Mouse (Mus musculus) C2C12 (cell line): Measurements from ENCODE around the gene Tnip1. TPM values are rescaled to one million over a fixed set of nuclear protein-coding genes. Genes with fewer than 3 reads are reported as not detected.

ENCODE experiments used
- H3K27me3 ChIP-seq: one replicate; pipeline ENCODE4 v1.6.1; 2011; ENCODE audit not compliant: control insufficient read depth, insufficient read depth, insufficient read length
- H3K36me3 ChIP-seq: one replicate; pipeline ENCODE4 v1.6.1; 2011; ENCODE audit not compliant: control insufficient read depth, insufficient read depth
- H3K4me3 ChIP-seq: one replicate; pipeline ENCODE4 v1.5.1; 2011; ENCODE audit warnings: mild to moderate bottlenecking, control low read depth; ENCODE audit not compliant: poor library complexity, insufficient read depth, severe bottlenecking
- H3K79me2 ChIP-seq: one replicate; pipeline ENCODE4 v1.6.1; 2011; ENCODE audit not compliant: control insufficient read depth, insufficient read depth
- H3K79me3 ChIP-seq: one replicate; pipeline ENCODE4 v1.6.1; 2011; ENCODE audit warnings: low read depth, control low read depth
- H3ac ChIP-seq: one replicate; pipeline ENCODE3; 2011; ENCODE audit warnings: low read depth; ENCODE audit not compliant: control insufficient read depth, insufficient read length
- CEBPB ChIP-seq: IDR thresholded peaks from one replicate; pipeline ENCODE4 v1.6.1; 2011; ENCODE audit warnings: low read depth, mild to moderate bottlenecking, control low read depth, moderate library complexity
- CTCF ChIP-seq: IDR thresholded peaks from one replicate; pipeline ENCODE4 v1.5.1; 2011; ENCODE audit not compliant: control insufficient read depth, insufficient read depth, insufficient read length
- FOSL1 ChIP-seq: IDR thresholded peaks from one replicate; pipeline ENCODE4 v1.8.0; 2011; ENCODE audit warnings: mild to moderate bottlenecking, low read length; ENCODE audit not compliant: poor library complexity, insufficient read depth, severe bottlenecking
- MAX ChIP-seq: IDR thresholded peaks from one replicate; pipeline ENCODE4 v1.6.1; 2011; ENCODE audit warnings: mild to moderate bottlenecking, control low read depth
- MYOD1 ChIP-seq: IDR thresholded peaks from one replicate; pipeline ENCODE4 v1.6.1; 2011; ENCODE audit warnings: low read depth; ENCODE audit not compliant: control insufficient read depth, insufficient read length
- MYOG ChIP-seq: IDR thresholded peaks from one replicate; pipeline ENCODE4 v1.6.1; 2011; ENCODE audit not compliant: control insufficient read depth, insufficient read length; ENCODE audit errors: extremely low read depth
- USF1 ChIP-seq: IDR thresholded peaks from one replicate; pipeline ENCODE4 v1.6.1; 2011; ENCODE audit warnings: low read depth, mild to moderate bottlenecking, control low read depth, moderate library complexity
- polyA plus RNA-seq: library from polyadenylated mRNA; unstranded; fragments of >200 nt; fragmentation: generic; extraction: Trizol; gene quantifications from one replicate; pipeline ENCODE4 v1.2.1, GENCODE M21; 2012; ENCODE audit warnings: missing spikeins

The Tnip1 gene
- polyA plus RNA-seq, 1 experiment = 18.8 TPM

DNA sequence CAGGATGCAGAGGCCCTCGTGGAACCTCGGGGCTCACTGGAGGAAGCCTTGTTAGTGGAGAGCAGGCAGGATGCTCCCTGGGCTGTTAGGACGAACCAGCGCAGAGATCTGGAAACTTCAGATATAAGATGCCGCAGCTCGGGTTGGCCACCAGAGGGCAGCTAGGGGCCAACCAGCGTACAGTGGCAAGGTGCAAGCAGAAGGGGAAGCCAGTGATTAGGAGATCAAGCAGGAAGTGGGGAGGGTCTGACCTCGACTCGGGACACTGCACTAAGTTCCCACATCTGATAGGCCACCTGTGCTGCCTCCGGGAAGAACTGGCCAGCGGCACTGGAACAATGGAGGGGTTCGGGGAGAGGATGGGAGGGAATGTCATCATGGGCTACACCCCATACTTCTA is 35.6 kb upstream of the Tnip1 start:
- H3K4me3 ChIP-seq = no peak overlapping the region
- no peak overlapping the region for H3ac ChIP-seq
- no peaks in the 10 kb centered on the region for H3K27me3 ChIP-seq
- peaks cover 93% of the 10 kb centered on the region for H3K36me3 ChIP-seq
- H3K79me3 ChIP-seq = no peaks in the 10 kb centered on the region
- TF ChIP-seq MYOG (no peak), CTCF (peak; percentile 52)
- H3K79me2 ChIP-seq = no peaks in the 10 kb centered on the region

DNA sequence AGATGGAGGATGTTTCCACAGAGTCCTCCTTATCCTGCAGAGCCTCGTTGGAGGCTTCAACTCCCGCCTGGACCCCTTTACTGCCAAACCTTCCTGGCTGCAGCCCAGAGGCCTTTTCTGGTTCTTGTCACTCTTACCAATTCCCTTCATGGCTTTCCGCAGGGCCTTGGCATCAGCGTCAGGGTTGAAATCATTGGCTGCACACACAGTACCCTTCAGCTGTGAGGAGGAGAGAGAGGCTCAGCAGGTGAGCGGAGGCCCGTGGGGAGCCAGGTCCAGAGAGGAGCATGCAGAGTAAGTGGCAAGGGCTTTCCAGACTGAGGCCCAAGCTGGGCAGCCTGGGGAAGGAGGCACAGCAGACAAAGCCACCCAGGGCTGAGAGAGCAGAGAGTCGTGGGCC is 33.5 kb upstream of the Tnip1 start:
- Histone ChIP-seq H3K4me3 (no peak overlapping the region), H3ac (no peak overlapping the region), H3K36me3 (peaks cover 94% of the 10 kb centered on the region), H3K79me2 (no peaks in the 10 kb centered on the region), H3K27me3 (no peaks in the 10 kb centered on the region), H3K79me3 (no peaks in the 10 kb centered on the region)
- TF ChIP-seq MYOG (no peak), MAX (no peak), CEBPB (no peak), MYOD1 (no peak), USF1 (no peak), CTCF (no peak), FOSL1 (no peak)

DNA sequence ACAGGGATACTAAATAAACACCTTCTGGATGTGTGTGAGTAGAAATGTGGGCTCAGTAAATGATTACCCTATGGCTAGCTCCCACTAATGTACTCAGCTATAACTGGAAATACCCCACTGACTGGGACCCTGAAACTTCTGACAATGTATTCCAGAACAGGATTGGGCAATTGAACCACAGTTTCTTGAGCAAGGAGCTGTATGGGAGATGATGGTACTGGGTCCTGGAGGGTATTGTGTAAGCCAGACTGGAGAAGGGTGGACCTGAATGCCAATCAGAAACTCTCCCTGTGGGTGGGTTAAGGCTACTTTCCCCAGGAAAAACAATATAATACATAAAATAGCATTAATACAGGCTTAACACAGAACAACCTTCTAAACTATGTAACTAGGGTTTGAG is 27.2 kb upstream of the Tnip1 start:
- no peak overlapping the region for H3ac ChIP-seq
- no peaks in the 10 kb centered on the region for H3K79me2 ChIP-seq
- no peak overlapping the region for H3K4me3 ChIP-seq
- peaks cover 87% of the 10 kb centered on the region for H3K36me3 ChIP-seq
- no peaks in the 10 kb centered on the region for H3K79me3 ChIP-seq
- H3K27me3 ChIP-seq = no peaks in the 10 kb centered on the region
- TF ChIP-seq MYOG (no peak), CTCF (no peak)

DNA sequence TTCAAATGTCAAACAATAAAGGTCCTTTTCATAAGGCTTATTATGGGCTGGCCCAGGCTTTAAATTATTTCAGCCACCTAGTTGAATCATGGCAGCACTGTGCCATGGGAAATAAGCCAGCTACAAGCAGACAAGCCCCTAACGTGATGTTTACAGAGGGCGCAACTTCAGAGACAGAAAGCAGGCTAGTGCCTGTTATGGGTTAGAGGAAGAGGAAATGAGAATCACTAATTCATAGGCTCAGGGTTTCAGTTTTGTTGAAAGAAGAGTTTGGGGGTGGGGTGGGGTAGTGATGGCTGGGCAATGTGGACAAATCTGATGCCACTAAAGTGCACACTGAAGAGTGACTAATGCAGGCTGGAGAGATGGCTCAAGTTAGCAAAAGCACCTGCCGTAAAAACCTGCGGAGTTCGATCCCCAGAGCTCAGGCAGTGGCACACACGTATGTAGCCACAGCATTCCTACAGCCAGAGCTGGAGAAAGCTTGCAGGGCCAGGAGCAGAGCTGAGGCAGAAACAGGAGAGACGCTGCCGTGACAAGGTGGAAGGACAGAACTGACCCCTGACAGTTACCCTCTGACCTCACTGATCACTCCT is 26.1 kb upstream of the Tnip1 start:
- Histone ChIP-seq H3K79me3 (no peaks in the 10 kb centered on the region), H3K27me3 (no peaks in the 10 kb centered on the region), H3K36me3 (peaks cover 85% of the 10 kb centered on the region), H3ac (no peak overlapping the region), H3K79me2 (no peaks in the 10 kb centered on the region), H3K4me3 (no peak overlapping the region)
- TF ChIP-seq MAX = no peak
- TF ChIP-seq MYOG = no peak
- TF ChIP-seq FOSL1 = no peak
- no peak for TF ChIP-seq CTCF
- TF ChIP-seq MYOD1 = no peak
- no peak for TF ChIP-seq CEBPB
- no peak for TF ChIP-seq USF1

DNA sequence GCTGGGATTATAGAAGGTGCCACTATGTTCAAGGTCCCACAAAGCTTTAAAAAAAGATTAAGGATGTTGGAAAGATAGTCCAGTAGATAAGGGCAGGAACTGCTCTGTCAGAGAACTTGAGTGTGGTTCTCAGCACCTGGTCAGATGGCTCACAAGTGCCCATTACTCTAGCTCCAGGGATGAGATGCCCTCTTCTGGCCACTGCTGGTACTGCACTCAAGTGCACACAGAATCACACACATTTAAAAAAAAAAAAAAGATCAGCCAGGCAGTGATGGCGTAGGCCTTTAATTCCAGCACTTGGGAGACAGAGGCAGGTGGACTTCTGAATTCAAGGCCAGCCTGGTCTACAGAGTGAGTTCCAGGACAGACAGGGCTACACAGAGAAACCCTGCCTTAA is 25.3 kb upstream of the Tnip1 start:
- no peak overlapping the region for H3K4me3 ChIP-seq
- no peaks in the 10 kb centered on the region for H3K27me3 ChIP-seq
- no peak for TF ChIP-seq CEBPB
- no peak for TF ChIP-seq MAX
- TF ChIP-seq MYOD1 = no peak
- TF ChIP-seq MYOG = no peak
- TF ChIP-seq FOSL1 = no peak
- TF ChIP-seq USF1 = no peak
- TF ChIP-seq CTCF = no peak
- peaks cover 86% of the 10 kb centered on the region for H3K36me3 ChIP-seq
- H3ac ChIP-seq = no peak overlapping the region
- no peaks in the 10 kb centered on the region for H3K79me2 ChIP-seq
- no peaks in the 10 kb centered on the region for H3K79me3 ChIP-seq

DNA sequence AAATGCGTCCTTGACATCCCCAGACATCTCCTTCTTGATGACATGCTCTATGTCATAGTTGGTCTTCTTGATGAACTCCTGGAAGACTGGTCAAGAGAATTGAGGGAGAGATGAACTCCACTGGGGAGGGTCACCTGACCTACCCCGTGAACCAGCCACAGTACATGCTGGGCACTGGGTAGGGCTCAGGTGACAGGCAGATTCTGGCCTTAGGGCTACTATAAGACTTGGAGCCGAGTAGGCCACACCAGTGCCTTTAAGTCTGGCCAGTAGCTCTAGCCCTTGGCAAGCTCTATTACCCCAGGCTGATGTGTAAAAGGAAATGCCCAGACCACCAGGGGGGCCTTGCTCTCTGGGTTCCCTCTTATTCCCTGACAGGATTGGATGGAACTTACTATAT is 22.4 kb upstream of the Tnip1 start:
- Histone ChIP-seq H3K79me3 (no peaks in the 10 kb centered on the region), H3K79me2 (no peaks in the 10 kb centered on the region), H3K27me3 (no peaks in the 10 kb centered on the region), H3K4me3 (no peak overlapping the region), H3ac (no peak overlapping the region), H3K36me3 (peaks cover 85% of the 10 kb centered on the region)
- TF ChIP-seq CTCF = no peak
- TF ChIP-seq MYOG = no peak
- no peak for TF ChIP-seq CEBPB
- no peak for TF ChIP-seq USF1
- no peak for TF ChIP-seq FOSL1
- no peak for TF ChIP-seq MAX
- no peak for TF ChIP-seq MYOD1

DNA sequence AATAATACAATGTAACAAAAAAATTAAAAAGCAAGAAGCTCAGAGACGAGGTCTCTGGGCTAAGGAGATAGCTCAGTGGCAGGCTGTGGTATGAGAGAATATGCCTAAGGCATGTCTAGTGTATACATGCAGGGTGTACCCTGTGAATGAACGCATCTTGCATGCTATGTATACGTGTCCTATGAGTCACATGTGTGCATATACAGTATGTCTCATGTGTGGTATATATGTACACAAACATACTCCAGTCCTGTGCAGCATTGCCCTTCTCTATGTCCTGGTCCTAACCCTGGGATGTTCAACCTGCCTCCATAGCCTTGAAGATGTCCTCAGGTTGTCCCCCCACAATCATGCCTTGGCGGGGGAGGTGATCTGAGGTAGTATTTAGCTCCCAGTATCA is 21.9 kb upstream of the Tnip1 start:
- no peaks in the 10 kb centered on the region for H3K79me2 ChIP-seq
- no peaks in the 10 kb centered on the region for H3K79me3 ChIP-seq
- peaks cover 85% of the 10 kb centered on the region for H3K36me3 ChIP-seq
- no peak overlapping the region for H3K4me3 ChIP-seq
- H3ac ChIP-seq = no peak overlapping the region
- TF ChIP-seq MYOD1 = no peak
- TF ChIP-seq MYOG = no peak
- no peak for TF ChIP-seq CEBPB
- TF ChIP-seq USF1 = no peak
- TF ChIP-seq MAX = no peak
- TF ChIP-seq CTCF = no peak
- TF ChIP-seq FOSL1 = no peak
- H3K27me3 ChIP-seq = no peaks in the 10 kb centered on the region
